In the genomic region with DNA sequence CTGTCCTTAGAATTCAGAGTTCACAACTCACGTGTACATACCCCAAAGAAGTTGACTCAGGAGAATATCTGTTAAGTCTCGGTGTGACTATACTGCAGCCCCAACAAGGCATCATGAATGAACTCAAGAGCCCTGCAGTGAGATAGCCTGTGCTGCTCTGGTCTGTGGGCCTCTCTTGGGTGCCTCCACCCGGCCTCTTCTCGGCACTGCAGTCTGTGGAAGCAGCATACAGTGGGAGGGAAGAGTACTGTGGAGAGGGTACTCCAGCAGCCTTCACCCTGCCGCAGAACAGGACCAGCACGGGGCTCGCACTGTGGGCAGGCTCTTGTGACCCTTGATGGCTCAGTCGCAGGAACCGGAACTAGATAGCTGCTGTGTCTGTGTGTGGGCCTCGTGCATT, we compare ENCODE assay signal across 16 mouse cellular contexts.
"Had no signal": no experiment of that assay in that cellular context is flagged by ENCODE, and none has a peak within 500 bp of the region (broad histone marks: within the 10 kb centered on the region; RNA-seq: fewer than 3 reads in every experiment).

No protein-coding gene starts in this region.

- DNase-seq: retina, postnatal 1 day; right cerebral cortex, adult 18-20 months; right cerebral cortex, postnatal 14 days; right cerebral cortex, postnatal 25 days; right cerebral cortex, postnatal 4 days; spleen, adult 18-20 months; thymus, adult 18-20 months; thymus, adult 2 months; thymus, postnatal 14 days; thymus, postnatal 25 days; thymus, postnatal 36 days; thymus, postnatal 4 days had no signal

- H3K9ac ChIP-seq: neural tube, embryonic 13.5 days; neural tube, embryonic 15.5 days; stomach, embryonic 15.5 days had no signal

- H3K9me3 ChIP-seq: neural tube, embryonic 13.5 days; neural tube, embryonic 15.5 days; stomach, embryonic 15.5 days had no signal

- H3K4me1 ChIP-seq: neural tube, embryonic 15.5 days; stomach, embryonic 15.5 days had no signal

- H3K4me3 ChIP-seq: neural tube, embryonic 13.5 days; neural tube, embryonic 15.5 days; stomach, embryonic 15.5 days had no signal

- H3K27ac ChIP-seq: neural tube, embryonic 13.5 days; neural tube, embryonic 15.5 days; stomach, embryonic 15.5 days; stomach, postnatal 0 days had no signal

- H3K27me3 ChIP-seq: neural tube, embryonic 13.5 days; neural tube, embryonic 15.5 days; stomach, embryonic 15.5 days had no signal

- H3K4me2 ChIP-seq: neural tube, embryonic 13.5 days; neural tube, embryonic 15.5 days; stomach, embryonic 15.5 days had no signal
